Mouse (Mus musculus) forebrain, embryonic 15.5 days (tissue): ENCODE results near the gene Ranbp9. TPM values are rescaled to one million over a fixed set of nuclear protein-coding genes. Genes with fewer than 3 reads are reported as not detected.
A peak's percentile ranks its signal among the peaks of the same experiment; 100 is the strongest.

ENCODE experiments used
- ATAC-seq: fragments of 200-750 bp; cut with Nextera tagmentation; replicated peaks from 2 replicates; pipeline ENCODE4 v1.8.0; 2017; ENCODE audit warnings: mild to moderate bottlenecking, moderate TSS enrichment, moderate library complexity
- H3K27ac ChIP-seq: fragments of 300-500 bp; sonication (generic); replicated peaks from 2 replicates; pipeline ENCODE4 v1.5.1; 2015; ENCODE audit warnings: mild to moderate bottlenecking, inconsistent platforms
- H3K27me3 ChIP-seq: fragments of 300-500 bp; sonication (generic); 2 replicates; pipeline ENCODE4 v1.6.1; 2015; ENCODE audit warnings: inconsistent platforms
- H3K36me3 ChIP-seq: fragments of 300-500 bp; sonication (generic); 2 replicates; pipeline ENCODE4 v1.6.1; 2015; ENCODE audit warnings: mild to moderate bottlenecking, inconsistent platforms
- H3K4me1 ChIP-seq: fragments of 300-500 bp; sonication (generic); 2 replicates; pipeline ENCODE4 v1.6.1; 2015; ENCODE audit warnings: inconsistent platforms
- H3K4me2 ChIP-seq: fragments of 300-500 bp; sonication (generic); replicated peaks from 2 replicates; pipeline ENCODE4 v1.6.1; 2015; ENCODE audit warnings: mild to moderate bottlenecking, inconsistent platforms
- H3K4me3 ChIP-seq: fragments of 300-500 bp; sonication (generic); 2 replicates; pipeline ENCODE4 v1.5.1; 2015; ENCODE audit warnings: mild to moderate bottlenecking, inconsistent platforms
- H3K9ac ChIP-seq: fragments of 300-500 bp; sonication (generic); replicated peaks from 2 replicates; pipeline ENCODE4 v1.6.1; 2015; ENCODE audit warnings: mild to moderate bottlenecking, inconsistent platforms
- H3K9me3 ChIP-seq: fragments of 300-500 bp; sonication (generic); 2 replicates; pipeline ENCODE4 v1.6.1; 2016; ENCODE audit warnings: inconsistent platforms
- WGBS: fragments of 180-500 bp; shearing (Covaris S2); methylation state at CpG from one replicate; pipeline ENCODE4 v1.1.7; 2015; ENCODE audit warnings: mixed read lengths; 5-methylcytosine and 5-hydroxymethylcytosine counted together
- polyA plus RNA-seq: library from polyadenylated mRNA; unstranded; fragments of >200 nt; fragmentation: Nextera tagmentation; extraction: Ambion mirVana; gene quantifications from 2 replicates; pipeline ENCODE4 v1.2.1, GENCODE M21; 2015

The Ranbp9 gene
- polyA plus RNA-seq, 1 experiment from 2014 or later, result 13.2 TPM

GRCm38 (mm10) chr13:43493058-43493481 is 12.0 kb upstream of the Ranbp9 start:
- Histone ChIP-seq H3K27ac (peak overlapping the region; percentile 25), H3K27me3 (no peaks in the 10 kb centered on the region), H3K36me3 (no peaks in the 10 kb centered on the region), H3K4me1 (no peaks in the 10 kb centered on the region), H3K9ac (no peak overlapping the region), H3K9me3 (no peaks in the 10 kb centered on the region), H3K4me3 (no peak overlapping the region), H3K4me2 (no peak overlapping the region)
- peak; percentile 55; the same call in 1 of the 2 replicates for ATAC-seq
- WGBS, result 52% methylated on average over 11 of the region's 11 CpGs

- WGBS, result 79% methylated on average over 12 of the region's 12 CpGs
- ATAC-seq, result no peak
- H3K27me3 ChIP-seq, result no peaks in the 10 kb centered on the region
These were observed 5.6 kb upstream of the Ranbp9 start for GRCm38 (mm10) chr13:43486501-43487213.

GRCm38 (mm10) chr13:43485278-43485976 is 4.3 kb upstream of the Ranbp9 start:
- no peak overlapping the region for H3K4me2 ChIP-seq
- no peaks in the 10 kb centered on the region for H3K36me3 ChIP-seq
- no peak overlapping the region for H3K27ac ChIP-seq
- no peak overlapping the region for H3K9ac ChIP-seq
- 94% methylated on average over 5 of the region's 5 CpGs for WGBS
- H3K9me3 ChIP-seq, result no peaks in the 10 kb centered on the region
- no peaks in the 10 kb centered on the region for H3K27me3 ChIP-seq
- ATAC-seq, result no peak
- H3K4me1 ChIP-seq, result peaks cover 5% of the 10 kb centered on the region
- no peak overlapping the region for H3K4me3 ChIP-seq

More at GRCm38 (mm10) chr13:43486501-43487213, 5.6 kb upstream of the Ranbp9 start:
- H3K9me3 ChIP-seq, result no peaks in the 10 kb centered on the region
- no peaks in the 10 kb centered on the region for H3K36me3 ChIP-seq
- no peak overlapping the region for H3K4me3 ChIP-seq
- peaks cover 5% of the 10 kb centered on the region for H3K4me1 ChIP-seq
- no peak overlapping the region for H3K27ac ChIP-seq
- H3K9ac ChIP-seq, result no peak overlapping the region
- H3K4me2 ChIP-seq, result no peak overlapping the region

GRCm38 (mm10) chr13:43482782-43483181 is 1.7 kb upstream of the Ranbp9 start:
- Histone ChIP-seq H3K4me1 (peaks cover 15% of the 10 kb centered on the region), H3K36me3 (no peaks in the 10 kb centered on the region), H3K4me2 (no peak overlapping the region), H3K27ac (no peak overlapping the region), H3K9ac (no peak overlapping the region), H3K9me3 (no peaks in the 10 kb centered on the region), H3K4me3 (no peak overlapping the region), H3K27me3 (no peaks in the 10 kb centered on the region)
- no peak for ATAC-seq
- WGBS, result 94% methylated on average over 9 of the region's 9 CpGs

GRCm38 (mm10) chr13:43481859-43482245 is 770 bp upstream of the Ranbp9 start:
- 34% methylated on average over 6 of the region's 6 CpGs for WGBS
- peak overlapping the region; percentile 98 for H3K9ac ChIP-seq

GRCm38 (mm10) chr13:43480595-43480956 is 506 bp downstream of the Ranbp9 start:
- 0% methylated on average over 39 of the region's 67 CpGs for WGBS
- peaks cover 28% of the 10 kb centered on the region for H3K4me1 ChIP-seq
- no peak for ATAC-seq
- no peaks in the 10 kb centered on the region for H3K36me3 ChIP-seq
- H3K9ac ChIP-seq, result peak overlapping the region; percentile 98
- peak overlapping the region; percentile 99 for H3K27ac ChIP-seq
- peak overlapping the region; percentile 96 for H3K4me3 ChIP-seq
- H3K9me3 ChIP-seq, result no peaks in the 10 kb centered on the region
- H3K27me3 ChIP-seq, result no peaks in the 10 kb centered on the region
- peak overlapping the region; percentile 60 for H3K4me2 ChIP-seq

More at GRCm38 (mm10) chr13:43481859-43482245, 770 bp upstream of the Ranbp9 start:
- H3K4me3 ChIP-seq, result peak overlapping the region; percentile 96
- no peaks in the 10 kb centered on the region for H3K27me3 ChIP-seq
- peak; percentile 20; the same call in 1 of the 2 replicates for ATAC-seq
- H3K9me3 ChIP-seq, result no peaks in the 10 kb centered on the region
- peak overlapping the region; percentile 99 for H3K27ac ChIP-seq
- peak overlapping the region; percentile 47 for H3K4me2 ChIP-seq
- H3K36me3 ChIP-seq, result no peaks in the 10 kb centered on the region
- peaks cover 21% of the 10 kb centered on the region for H3K4me1 ChIP-seq

GRCm38 (mm10) chr13:43479767-43480571 is 1.1 kb downstream of the Ranbp9 start:
- H3K4me1 ChIP-seq, result peaks cover 28% of the 10 kb centered on the region
- peak overlapping the region; percentile 98 for H3K9ac ChIP-seq
- peak overlapping the region; percentile 99 for H3K27ac ChIP-seq
- no peaks in the 10 kb centered on the region for H3K9me3 ChIP-seq
- no peaks in the 10 kb centered on the region for H3K27me3 ChIP-seq
- peak overlapping the region; percentile 96 for H3K4me3 ChIP-seq
- no peaks in the 10 kb centered on the region for H3K36me3 ChIP-seq
- ATAC-seq, result 0 out of 2 replicates have a peak, but pooled peaks have one; percentile 11
- 0% methylated on average over 36 of the region's 36 CpGs for WGBS
- peak overlapping the region; percentile 60 for H3K4me2 ChIP-seq

GRCm38 (mm10) chr13:43479024-43479705 is 1.9 kb downstream of the Ranbp9 start:
- H3K4me3 ChIP-seq, result peak overlapping the region; percentile 96

GRCm38 (mm10) chr13:43478586-43478985 is 2.5 kb downstream of the Ranbp9 start:
- H3K4me3 ChIP-seq, result peak overlapping the region; percentile 96
- peaks cover 36% of the 10 kb centered on the region for H3K4me1 ChIP-seq
- no peaks in the 10 kb centered on the region for H3K27me3 ChIP-seq
- H3K36me3 ChIP-seq, result no peaks in the 10 kb centered on the region
- H3K9me3 ChIP-seq, result no peaks in the 10 kb centered on the region
- peak overlapping the region; percentile 60 for H3K4me2 ChIP-seq
- 13% methylated on average over 8 of the region's 8 CpGs for WGBS
- no peak for ATAC-seq
- peak overlapping the region; percentile 60 for H3K27ac ChIP-seq
- peak overlapping the region; percentile 98 for H3K9ac ChIP-seq

More at GRCm38 (mm10) chr13:43479024-43479705, 1.9 kb downstream of the Ranbp9 start:
- H3K9ac ChIP-seq, result peak overlapping the region; percentile 98
- no peaks in the 10 kb centered on the region for H3K36me3 ChIP-seq
- ATAC-seq, result no peak
- peaks cover 30% of the 10 kb centered on the region for H3K4me1 ChIP-seq
- H3K4me2 ChIP-seq, result peak overlapping the region; percentile 60
- H3K27ac ChIP-seq, result peak overlapping the region; percentile 99
- no peaks in the 10 kb centered on the region for H3K9me3 ChIP-seq
- no peaks in the 10 kb centered on the region for H3K27me3 ChIP-seq
- 2% methylated on average over 6 of the region's 6 CpGs for WGBS

- no peak for ATAC-seq
- Histone ChIP-seq H3K4me2 (no peak overlapping the region), H3K36me3 (no peaks in the 10 kb centered on the region), H3K27ac (no peak overlapping the region), H3K27me3 (no peaks in the 10 kb centered on the region), H3K4me1 (peaks cover 36% of the 10 kb centered on the region), H3K9me3 (no peaks in the 10 kb centered on the region), H3K9ac (no peak overlapping the region), H3K4me3 (no peak overlapping the region)
- WGBS, result 90% methylated on average over 3 of the region's 3 CpGs
These were observed 3.9 kb downstream of the Ranbp9 start for GRCm38 (mm10) chr13:43477098-43477697.

- Histone ChIP-seq H3K4me3 (no peak overlapping the region), H3K9me3 (no peaks in the 10 kb centered on the region), H3K27ac (no peak overlapping the region), H3K4me1 (peaks cover 31% of the 10 kb centered on the region), H3K4me2 (no peak overlapping the region), H3K36me3 (no peaks in the 10 kb centered on the region), H3K27me3 (no peaks in the 10 kb centered on the region), H3K9ac (no peak overlapping the region)
- WGBS, result 83% methylated on average over 7 of the region's 7 CpGs
- ATAC-seq, result no peak
These were observed 4.9 kb downstream of the Ranbp9 start for GRCm38 (mm10) chr13:43476226-43476625.
